Mouse (Mus musculus): ENCODE measurements around the gene Zfp296. TPM values are rescaled to one million over a fixed set of nuclear protein-coding genes. Genes with fewer than 3 reads are reported as not detected.

The Zfp296 gene
- polyA plus RNA-seq, 1 experiment from 2014 or later: 0.14 TPM

GRCm38 (mm10) chr7:19560491-19561260, 16.4 kb upstream of the Zfp296 start:
- ATAC-seq: no peak
- Histone ChIP-seq H3K4me2 (replicated peaks; ENCODE audit: low read depth) (peak overlapping the region; percentile 96), H3K27ac (ENCODE audit: low read depth, low read length) (peak overlapping the region; percentile 88), H3K36me3 (ENCODE audit: control insufficient read depth, insufficient read depth) (peaks cover 17% of the 10 kb centered on the region), H3K9me3 (ENCODE audit: control insufficient read depth) (no peaks in the 10 kb centered on the region), H3K4me3 (ENCODE audit: low read depth, low read length) (peak overlapping the region; percentile 90), H3K27me3 (replicated peaks; ENCODE audit: control insufficient read depth, insufficient read depth, low read length) (no peaks in the 10 kb centered on the region), H3K9ac (ENCODE audit: low read depth, low read length) (peak overlapping the region; percentile 75), H3K4me1 (replicated peaks; ENCODE audit: control insufficient read depth, insufficient read depth, low read length) (peaks cover 12% of the 10 kb centered on the region; the same call in 1 of the 2 replicates)
- no peak for TF ChIP-seq CTCF (IDR thresholded peaks at IDR 0.05; ENCODE audit: low read depth)
- 9% methylated on average over 11 of the region's 11 CpGs for WGBS

GRCm38 (mm10) chr7:19561431-19561764, 15.7 kb upstream of the Zfp296 start:
- no peak for TF ChIP-seq CTCF (IDR thresholded peaks at IDR 0.05; ENCODE audit: low read depth)
- no peak for ATAC-seq
- H3K9ac ChIP-seq (ENCODE audit: low read depth, low read length): peak overlapping the region; percentile 75

GRCm38 (mm10) chr7:19561765-19562642, 15.1 kb upstream of the Zfp296 start:
- H3K27ac ChIP-seq (ENCODE audit: low read depth, low read length): peak overlapping the region; percentile 88
- H3K27me3 ChIP-seq (replicated peaks; ENCODE audit: control insufficient read depth, insufficient read depth, low read length): no peaks in the 10 kb centered on the region
- ATAC-seq: peak; percentile 87
- H3K9me3 ChIP-seq (ENCODE audit: control insufficient read depth): no peaks in the 10 kb centered on the region
- peak overlapping the region; percentile 75 for H3K9ac ChIP-seq (ENCODE audit: low read depth, low read length)
- peak overlapping the region; percentile 96 for H3K4me2 ChIP-seq (replicated peaks; ENCODE audit: low read depth)
- TF ChIP-seq CTCF (IDR thresholded peaks at IDR 0.05; ENCODE audit: low read depth): no peak
- H3K36me3 ChIP-seq (ENCODE audit: control insufficient read depth, insufficient read depth): peaks cover 16% of the 10 kb centered on the region
- under 1% methylated on average over 102 of the region's 102 CpGs for WGBS
- H3K4me1 ChIP-seq (replicated peaks; ENCODE audit: control insufficient read depth, insufficient read depth, low read length): peaks cover 12% of the 10 kb centered on the region; the same call in 1 of the 2 replicates
- H3K4me3 ChIP-seq (ENCODE audit: low read depth, low read length): peak overlapping the region; percentile 90

More at GRCm38 (mm10) chr7:19561431-19561764, 15.7 kb upstream of the Zfp296 start:
- WGBS: 2% methylated on average over 11 of the region's 11 CpGs
- Histone ChIP-seq H3K4me2 (replicated peaks; ENCODE audit: low read depth) (peak overlapping the region; percentile 96), H3K9me3 (ENCODE audit: control insufficient read depth) (no peaks in the 10 kb centered on the region), H3K27me3 (replicated peaks; ENCODE audit: control insufficient read depth, insufficient read depth, low read length) (no peaks in the 10 kb centered on the region), H3K36me3 (ENCODE audit: control insufficient read depth, insufficient read depth) (peaks cover 16% of the 10 kb centered on the region), H3K4me1 (replicated peaks; ENCODE audit: control insufficient read depth, insufficient read depth, low read length) (peaks cover 12% of the 10 kb centered on the region; the same call in 1 of the 2 replicates), H3K27ac (ENCODE audit: low read depth, low read length) (peak overlapping the region; percentile 88), H3K4me3 (ENCODE audit: low read depth, low read length) (peak overlapping the region; percentile 90)

- peak within 1 kb of the TSS; percentile 90 for H3K4me3 ChIP-seq (ENCODE audit: low read depth, low read length)
- peaks cover 12% of the 10 kb centered on the region; the same call in 1 of the 2 replicates for H3K4me1 ChIP-seq (replicated peaks; ENCODE audit: control insufficient read depth, insufficient read depth, low read length)
- peak within 1 kb of the TSS; percentile 88 for H3K27ac ChIP-seq (ENCODE audit: low read depth, low read length)
- 2% methylated on average over 19 of the region's 19 CpGs for WGBS
- peak within 1 kb of the TSS; percentile 75 for H3K9ac ChIP-seq (ENCODE audit: low read depth, low read length)
- TF ChIP-seq CTCF (IDR thresholded peaks at IDR 0.05; ENCODE audit: low read depth): no peak
- H3K27me3 ChIP-seq (replicated peaks; ENCODE audit: control insufficient read depth, insufficient read depth, low read length): no peaks in the 10 kb centered on the region
- peaks cover 20% of the 10 kb centered on the region for H3K36me3 ChIP-seq (ENCODE audit: control insufficient read depth, insufficient read depth)
- no peaks in the 10 kb centered on the region for H3K9me3 ChIP-seq (ENCODE audit: control insufficient read depth)
- no peak for ATAC-seq
- H3K4me2 ChIP-seq (replicated peaks; ENCODE audit: low read depth): peak within 1 kb of the TSS; percentile 96
Observed at GRCm38 (mm10) chr7:19562643-19563410, 14.3 kb upstream of the Zfp296 start, which contains the start of gene Ppp1r37. TSS of gene Ppp1r37 (minus strand) at chr7:19563076.

- TF ChIP-seq CTCF (IDR thresholded peaks at IDR 0.05; ENCODE audit: low read depth): no peak
- Histone ChIP-seq H3K27me3 (replicated peaks; ENCODE audit: control insufficient read depth, insufficient read depth, low read length) (no peaks in the 10 kb centered on the region), H3K4me1 (replicated peaks; ENCODE audit: control insufficient read depth, insufficient read depth, low read length) (peaks cover 10% of the 10 kb centered on the region; the same call in 1 of the 2 replicates), H3K9ac (ENCODE audit: low read depth, low read length) (no peak overlapping the region), H3K4me2 (replicated peaks; ENCODE audit: low read depth) (no peak overlapping the region), H3K27ac (ENCODE audit: low read depth, low read length) (no peak overlapping the region), H3K36me3 (ENCODE audit: control insufficient read depth, insufficient read depth) (peaks cover 20% of the 10 kb centered on the region), H3K9me3 (ENCODE audit: control insufficient read depth) (no peaks in the 10 kb centered on the region), H3K4me3 (ENCODE audit: low read depth, low read length) (no peak overlapping the region)
- no peak for ATAC-seq
- WGBS: 81% methylated on average over 3 of the region's 3 CpGs
Observed at GRCm38 (mm10) chr7:19563884-19564283, 13.2 kb upstream of the Zfp296 start.

Measured in intestine, postnatal 0 days (tissue).